Mouse (Mus musculus): ENCODE measurements at regions not wholly inside any gene's neighbourhood (a gene's known extent, or its start where the extent isn't known, plus 50 kb on each side); places are given as distances from the start of the nearest gene placed in this dataset.

GRCm38 (mm10) chr17:4216203-4216602 is 520.1 kb upstream of the Nox3 start:
- no peak for DNase-seq (ENCODE audit: low spot score)

DNA sequence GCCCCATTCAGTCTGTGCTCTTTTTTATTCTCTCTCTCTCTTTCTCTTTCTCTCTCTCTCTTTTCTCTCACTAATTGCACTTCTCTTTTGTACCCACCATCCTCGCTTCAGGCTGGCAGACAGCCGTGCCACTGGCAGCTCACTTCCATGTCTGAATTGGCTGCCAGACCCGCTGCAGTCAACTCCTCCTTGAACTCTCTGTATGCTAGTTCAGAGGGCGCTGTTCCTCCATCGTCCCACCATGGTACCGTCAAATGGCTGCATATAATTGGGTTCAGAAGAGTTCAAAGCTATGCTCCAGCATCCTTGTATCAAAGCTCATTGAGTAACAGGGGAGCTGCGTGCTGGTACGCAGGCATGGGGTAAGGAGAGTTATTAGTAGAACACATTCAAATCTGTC is 520.7 kb upstream of the Nox3 start:
- Histone ChIP-seq H3K4me3 (ENCODE audit: low read depth, low read length) (no peak overlapping the region), H3K27ac (replicated peaks) (no peak overlapping the region), H3K4me1 (replicated peaks; ENCODE audit: control insufficient read depth, insufficient read depth) (no peaks in the 10 kb centered on the region), H3K27me3 (ENCODE audit: control insufficient read depth, insufficient read depth, low read length) (no peaks in the 10 kb centered on the region), H3K9ac (ENCODE audit: low read length) (no peak overlapping the region), H3K9me3 (ENCODE audit: control insufficient read depth, low read length) (no peaks in the 10 kb centered on the region), H3K36me3 (ENCODE audit: control insufficient read depth, insufficient read depth, low read length) (no peaks in the 10 kb centered on the region), H3K4me2 (replicated peaks; ENCODE audit: low read depth) (no peak overlapping the region)
- TF ChIP-seq CTCF (IDR thresholded peaks at IDR 0.05; ENCODE audit: low read depth) (no peak), EP300 (optimal IDR thresholded peaks at IDR 0.05) (no peak)
- ATAC-seq (ENCODE audit: low FRiP score, low TSS enrichment) (no peak), DNase-seq (ENCODE audit: low spot score) (no peak)
- 89% methylated on average over 8 of the region's 8 CpGs for WGBS

More at GRCm38 (mm10) chr17:4216203-4216602, 520.1 kb upstream of the Nox3 start:
- Histone ChIP-seq H3K4me2 (replicated peaks; ENCODE audit: low read depth) (no peak overlapping the region), H3K36me3 (ENCODE audit: control insufficient read depth, insufficient read depth, low read length) (no peaks in the 10 kb centered on the region), H3K27ac (replicated peaks) (no peak overlapping the region), H3K9ac (ENCODE audit: low read length) (no peak overlapping the region), H3K27me3 (ENCODE audit: control insufficient read depth, insufficient read depth, low read length) (no peaks in the 10 kb centered on the region), H3K4me3 (ENCODE audit: low read depth, low read length) (no peak overlapping the region), H3K4me1 (replicated peaks; ENCODE audit: control insufficient read depth, insufficient read depth) (no peaks in the 10 kb centered on the region), H3K9me3 (ENCODE audit: control insufficient read depth, low read length) (no peaks in the 10 kb centered on the region)
- TF ChIP-seq CTCF (IDR thresholded peaks at IDR 0.05; ENCODE audit: low read depth), result no peak
- no peak for TF ChIP-seq EP300 (optimal IDR thresholded peaks at IDR 0.05)
- WGBS, result 46% methylated on average over 4 of the region's 4 CpGs
- ATAC-seq (ENCODE audit: low FRiP score, low TSS enrichment), result no peak

- H3K36me3 ChIP-seq (ENCODE audit: control insufficient read depth, insufficient read depth, low read length), result no peaks in the 10 kb centered on the region
- WGBS, result 53% methylated on average over 12 of the region's 12 CpGs
- H3K4me2 ChIP-seq (replicated peaks; ENCODE audit: low read depth), result no peak overlapping the region
- H3K4me3 ChIP-seq (ENCODE audit: low read depth, low read length), result no peak overlapping the region
- ATAC-seq (ENCODE audit: low FRiP score, low TSS enrichment) (no peak), DNase-seq (ENCODE audit: low spot score) (no peak)
- no peaks in the 10 kb centered on the region for H3K9me3 ChIP-seq (ENCODE audit: control insufficient read depth, low read length)
- no peaks in the 10 kb centered on the region for H3K4me1 ChIP-seq (replicated peaks; ENCODE audit: control insufficient read depth, insufficient read depth)
- no peak overlapping the region for H3K27ac ChIP-seq (replicated peaks)
- no peak overlapping the region for H3K9ac ChIP-seq (ENCODE audit: low read length)
- H3K27me3 ChIP-seq (ENCODE audit: control insufficient read depth, insufficient read depth, low read length), result no peaks in the 10 kb centered on the region
- TF ChIP-seq CTCF (IDR thresholded peaks at IDR 0.05; ENCODE audit: low read depth) (no peak), EP300 (optimal IDR thresholded peaks at IDR 0.05) (no peak)
Measured at GRCm38 (mm10) chr17:4220661-4221360, 524.8 kb upstream of the Nox3 start.

- 78% methylated on average over 10 of the region's 10 CpGs for WGBS
Measured at GRCm38 (mm10) chr17:4227889-4228288, 531.8 kb upstream of the Nox3 start.

GRCm38 (mm10) chr17:4229969-4230368 is 533.9 kb upstream of the Nox3 start:
- H3K27me3 ChIP-seq (ENCODE audit: control insufficient read depth, insufficient read depth, low read length), result no peaks in the 10 kb centered on the region
- H3K4me3 ChIP-seq (ENCODE audit: low read depth, low read length), result no peak overlapping the region
- no peak overlapping the region for H3K27ac ChIP-seq (replicated peaks)
- H3K36me3 ChIP-seq (ENCODE audit: control insufficient read depth, insufficient read depth, low read length), result no peaks in the 10 kb centered on the region
- H3K4me1 ChIP-seq (replicated peaks; ENCODE audit: control insufficient read depth, insufficient read depth), result no peaks in the 10 kb centered on the region
- WGBS, result 53% methylated on average over 2 of the region's 2 CpGs
- H3K9me3 ChIP-seq (ENCODE audit: control insufficient read depth, low read length), result no peaks in the 10 kb centered on the region
- H3K4me2 ChIP-seq (replicated peaks; ENCODE audit: low read depth), result no peak overlapping the region
- ATAC-seq (ENCODE audit: low FRiP score, low TSS enrichment), result no peak
- H3K9ac ChIP-seq (ENCODE audit: low read length), result no peak overlapping the region
- no peak for DNase-seq (ENCODE audit: low spot score)
- no peak for TF ChIP-seq CTCF (IDR thresholded peaks at IDR 0.05; ENCODE audit: low read depth)
- no peak for TF ChIP-seq EP300 (optimal IDR thresholded peaks at IDR 0.05)

More at GRCm38 (mm10) chr17:4227889-4228288, 531.8 kb upstream of the Nox3 start:
- Histone ChIP-seq H3K27me3 (ENCODE audit: control insufficient read depth, insufficient read depth, low read length) (no peaks in the 10 kb centered on the region), H3K4me1 (replicated peaks; ENCODE audit: control insufficient read depth, insufficient read depth) (no peaks in the 10 kb centered on the region), H3K9me3 (ENCODE audit: control insufficient read depth, low read length) (no peaks in the 10 kb centered on the region), H3K27ac (replicated peaks) (no peak overlapping the region), H3K36me3 (ENCODE audit: control insufficient read depth, insufficient read depth, low read length) (no peaks in the 10 kb centered on the region), H3K4me3 (ENCODE audit: low read depth, low read length) (no peak overlapping the region), H3K9ac (ENCODE audit: low read length) (no peak overlapping the region), H3K4me2 (replicated peaks; ENCODE audit: low read depth) (no peak overlapping the region)
- ATAC-seq (ENCODE audit: low FRiP score, low TSS enrichment) (no peak), DNase-seq (ENCODE audit: low spot score) (no peak)
- no peak for TF ChIP-seq CTCF (IDR thresholded peaks at IDR 0.05; ENCODE audit: low read depth)
- no peak for TF ChIP-seq EP300 (optimal IDR thresholded peaks at IDR 0.05)

DNA sequence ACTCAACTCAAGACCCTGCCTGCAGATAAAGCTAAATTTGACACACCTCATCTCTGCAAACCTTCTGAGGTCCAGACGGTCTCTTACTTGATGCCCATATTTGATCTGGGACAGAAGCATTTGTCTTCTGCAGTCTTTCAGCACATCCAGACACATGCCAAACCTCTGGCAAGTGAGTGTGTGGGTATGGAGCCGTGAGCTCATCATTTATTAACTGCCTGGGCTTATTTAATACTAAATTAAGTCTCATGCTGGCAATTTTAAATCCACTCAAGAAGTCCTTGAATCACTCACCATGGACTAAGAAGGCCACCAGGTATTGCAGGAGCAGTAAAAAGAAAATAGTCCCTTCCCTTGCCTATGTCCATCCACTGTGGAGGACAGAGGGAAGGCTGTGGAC is 554.4 kb upstream of the Nox3 start:
- H3K27ac ChIP-seq (replicated peaks), result no peak overlapping the region

More for the DNA sequence above, 554.4 kb upstream of the Nox3 start:
- DNase-seq (ENCODE audit: low spot score), result no peak
- no peak overlapping the region for H3K4me2 ChIP-seq (replicated peaks; ENCODE audit: low read depth)
- 93% methylated on average over 2 of the region's 2 CpGs for WGBS
- no peaks in the 10 kb centered on the region for H3K9me3 ChIP-seq (ENCODE audit: control insufficient read depth, low read length)
- H3K36me3 ChIP-seq (ENCODE audit: control insufficient read depth, insufficient read depth, low read length), result no peaks in the 10 kb centered on the region
- H3K4me1 ChIP-seq (replicated peaks; ENCODE audit: control insufficient read depth, insufficient read depth), result no peaks in the 10 kb centered on the region
- H3K9ac ChIP-seq (ENCODE audit: low read length), result no peak overlapping the region
- H3K27me3 ChIP-seq (ENCODE audit: control insufficient read depth, insufficient read depth, low read length), result no peaks in the 10 kb centered on the region
- no peak overlapping the region for H3K4me3 ChIP-seq (ENCODE audit: low read depth, low read length)
- TF ChIP-seq EP300 (optimal IDR thresholded peaks at IDR 0.05) (no peak), CTCF (IDR thresholded peaks at IDR 0.05; ENCODE audit: low read depth) (no peak)
- no peak for ATAC-seq (ENCODE audit: low FRiP score, low TSS enrichment)
